Mouse (Mus musculus): ENCODE measurements at regions not wholly inside any gene's neighbourhood (a gene's known extent, or its start where the extent isn't known, plus 50 kb on each side); places are given as distances from the start of the nearest gene placed in this dataset.

DNA sequence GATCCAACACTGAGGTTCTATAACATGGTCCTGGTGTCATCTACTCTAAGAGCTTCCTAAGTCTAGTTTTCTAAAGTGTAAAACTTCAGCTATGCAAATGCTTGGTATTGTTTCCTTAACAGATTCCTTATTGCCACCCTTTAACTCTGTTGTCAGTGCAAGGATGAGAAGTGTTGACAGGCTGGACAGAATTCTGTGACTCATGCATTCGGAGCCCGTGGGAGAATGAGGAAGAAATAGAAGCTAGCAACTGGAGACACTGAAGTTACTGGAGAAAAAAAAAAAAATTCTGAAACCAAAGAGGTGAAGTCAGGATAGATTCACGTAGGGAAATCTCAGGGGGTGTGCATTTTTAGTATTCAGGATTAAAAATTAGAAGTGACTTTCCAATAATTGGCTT is 128.6 kb upstream of the Pum3 start:
- peak; percentile 67 for DNase-seq

DNA sequence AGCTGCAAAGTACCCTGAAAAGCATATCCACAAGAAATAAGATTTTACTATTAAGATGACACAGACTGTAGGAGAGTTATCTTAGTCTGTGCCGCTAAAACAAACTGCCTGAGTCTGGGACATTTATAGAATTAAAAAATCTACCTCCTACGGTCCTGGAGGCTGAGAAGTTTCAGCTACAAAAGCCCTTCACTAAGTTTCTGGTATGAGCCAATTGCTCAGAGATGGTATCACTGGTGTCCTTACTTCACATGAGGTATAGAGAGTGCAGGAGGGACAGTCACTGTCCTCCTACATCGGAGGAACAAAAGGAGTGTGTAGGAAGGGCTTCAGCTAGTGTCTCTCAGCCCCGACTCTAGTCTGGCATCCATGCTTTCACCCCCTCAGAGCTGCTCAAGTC is 127.1 kb upstream of the Pum3 start:
- DNase-seq = no peak

DNA sequence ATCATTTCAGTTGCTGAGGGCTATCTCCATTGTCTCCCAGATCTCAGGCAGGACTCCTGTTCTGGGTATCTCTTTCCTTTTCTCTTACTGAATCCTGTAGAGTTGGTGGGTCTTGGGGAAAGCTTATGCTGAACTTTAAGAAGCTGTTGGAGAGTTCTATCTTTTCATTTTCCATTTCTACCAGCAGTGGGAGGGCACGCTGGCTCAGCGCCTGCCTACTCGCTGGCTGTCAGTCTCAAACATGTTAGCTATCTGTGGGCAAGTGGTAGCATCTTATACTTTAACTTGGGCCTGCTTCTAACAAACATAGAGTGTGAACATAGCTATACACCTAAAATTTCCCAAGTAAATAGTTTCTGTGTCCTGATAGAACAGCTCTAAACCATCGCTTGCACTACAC is 125.2 kb upstream of the Pum3 start:
- peak; percentile 53 for DNase-seq

GRCm38 (mm10) chr19:27553266-27553665 is 123.6 kb upstream of the Pum3 start:
- DNase-seq = no peak

GRCm38 (mm10) chr19:27537746-27538145 is 108.1 kb upstream of the Pum3 start:
- DNase-seq = no peak

- no peak for DNase-seq
These were observed 107.4 kb upstream of the Pum3 start for GRCm38 (mm10) chr19:27537066-27537465.

GRCm38 (mm10) chr19:27527940-27528558 is 98.4 kb upstream of the Pum3 start:
- DNase-seq = no peak

DNA sequence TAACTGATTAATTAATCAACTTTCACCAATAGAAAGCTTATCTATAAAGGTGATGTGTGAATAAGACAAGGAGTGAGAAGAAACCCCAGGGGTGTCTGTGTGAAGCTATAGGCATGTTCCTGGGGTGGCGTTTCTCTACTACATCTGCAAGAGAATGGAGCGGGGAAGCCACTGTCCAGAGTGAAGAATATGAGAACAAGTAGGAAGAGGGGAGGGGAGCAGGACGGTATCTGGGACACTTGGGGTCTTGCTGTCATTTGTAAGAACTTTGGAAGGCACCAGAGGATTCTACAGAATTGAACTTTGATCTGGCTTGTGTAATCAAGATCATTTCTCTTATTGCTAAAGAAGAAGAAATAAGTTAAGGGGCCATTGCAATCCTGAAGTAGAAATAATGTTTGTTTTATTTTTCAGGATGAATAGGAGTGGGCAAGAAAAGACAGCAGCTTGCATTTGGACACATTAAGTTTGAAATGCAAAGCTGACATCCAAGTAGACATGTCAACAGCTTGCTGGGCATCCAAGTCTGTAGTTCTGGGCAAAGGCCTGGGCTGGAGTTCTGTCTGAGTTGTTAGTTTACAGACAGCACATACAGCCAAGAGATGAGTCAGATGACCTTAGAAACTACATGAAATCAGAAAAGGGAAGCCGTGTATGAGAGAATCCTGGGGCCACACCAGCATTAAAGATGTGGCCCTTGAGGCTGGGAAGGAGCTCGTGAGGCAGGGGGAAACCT is 89.9 kb upstream of the Pum3 start:
- no peak for DNase-seq

DNA sequence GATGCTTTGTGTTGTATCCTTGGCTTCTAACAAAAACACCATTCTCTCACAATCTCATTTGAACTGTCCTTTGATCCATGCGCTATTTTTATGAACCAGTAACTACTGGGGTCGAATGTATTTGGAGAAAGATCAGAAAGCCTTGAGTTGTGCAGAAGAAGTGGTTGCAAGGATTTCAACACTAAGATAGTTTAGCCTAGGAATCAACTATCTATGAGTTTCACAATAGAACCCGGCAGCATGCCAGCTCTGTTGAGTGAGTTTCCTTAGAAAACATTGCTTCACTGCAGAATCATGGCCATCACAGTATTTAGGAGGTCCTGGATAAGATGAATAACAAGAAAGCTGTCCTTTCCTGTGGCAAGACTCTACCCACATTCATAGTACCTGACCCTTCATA is 84.6 kb upstream of the Pum3 start:
- DNase-seq = no peak

- DNase-seq = no peak
These were observed 83.9 kb upstream of the Pum3 start for GRCm38 (mm10) chr19:27513535-27513934.

GRCm38 (mm10) chr19:27511340-27511739 is 81.7 kb upstream of the Pum3 start:
- no peak for DNase-seq

DNA sequence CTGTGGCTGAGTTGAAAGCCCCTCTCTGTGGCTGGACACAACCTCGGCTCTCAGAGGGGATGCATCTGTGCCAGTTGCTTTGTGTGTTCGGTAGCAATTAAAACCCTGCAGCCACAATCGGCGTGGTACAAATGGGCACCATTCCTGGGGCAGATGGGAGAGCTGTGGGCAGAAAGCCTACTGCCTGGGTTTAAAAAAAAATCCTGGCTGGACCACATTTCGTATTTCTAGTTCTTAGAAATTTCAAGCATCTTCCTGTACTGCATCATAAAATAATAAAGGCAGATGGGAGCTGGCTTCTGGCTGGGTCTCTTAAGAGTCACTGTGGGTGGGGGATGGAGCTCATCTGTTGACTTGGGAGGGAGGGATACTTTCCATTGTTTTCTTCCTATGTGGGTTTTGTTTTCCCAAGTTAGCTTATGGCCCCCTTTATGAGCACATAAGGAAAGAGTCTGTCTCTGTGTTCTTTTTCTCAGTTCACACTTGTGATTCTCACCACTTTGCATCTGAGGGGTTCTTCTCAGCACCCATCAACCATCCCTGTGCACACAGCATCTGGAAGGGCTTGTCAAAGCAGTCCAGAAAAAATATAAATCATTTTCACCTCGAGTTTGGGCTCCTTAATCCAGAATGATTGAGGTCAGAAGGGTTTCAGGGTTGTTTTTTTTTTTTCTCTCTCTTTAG is 80.5 kb upstream of the Pum3 start:
- DNase-seq = peak; percentile 70

DNA sequence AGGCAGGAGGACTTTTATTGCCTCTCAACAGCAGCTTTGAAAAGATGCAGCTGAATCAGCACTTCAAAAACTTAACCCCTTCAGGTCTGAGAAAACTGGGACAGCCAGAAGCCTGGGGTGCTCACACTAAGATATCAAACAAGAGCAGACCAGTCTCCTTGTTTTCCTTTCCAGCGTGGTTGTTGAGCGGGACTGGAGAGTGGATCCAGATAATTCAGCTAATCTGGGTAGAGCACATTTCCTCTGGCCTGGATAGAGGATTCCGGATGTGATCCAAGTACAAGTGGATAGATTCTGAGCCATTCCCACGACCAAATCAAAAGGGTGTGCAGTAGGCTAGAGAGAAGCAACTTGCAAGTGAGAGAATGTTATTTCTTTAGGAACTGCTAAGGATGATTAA is 68.7 kb upstream of the Pum3 start:
- DNase-seq = no peak

DNA sequence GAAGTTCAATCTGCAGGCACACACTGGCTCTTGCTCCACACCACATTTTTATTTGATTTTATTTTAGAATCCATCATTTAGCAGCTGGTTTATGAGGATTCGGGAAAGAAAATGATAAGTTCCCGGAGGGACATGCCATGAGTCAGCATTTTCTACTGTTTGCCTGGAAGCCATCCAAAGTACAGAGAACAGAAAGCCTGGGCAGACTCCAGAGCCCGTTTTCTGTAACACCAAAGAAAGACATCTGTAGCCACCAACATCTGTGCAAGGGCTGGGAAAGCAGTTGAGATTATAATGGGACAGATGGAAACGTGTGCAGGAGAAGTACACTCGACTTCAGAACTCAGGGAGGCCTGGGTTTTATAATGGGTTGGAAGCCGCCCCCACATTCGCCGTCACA is 62.8 kb upstream of the Pum3 start:
- peak; percentile 35 for DNase-seq

GRCm38 (mm10) chr19:27491873-27492272 is 62.2 kb upstream of the Pum3 start:
- no peak for DNase-seq

GRCm38 (mm10) chr19:27489053-27489452 is 59.4 kb upstream of the Pum3 start:
- DNase-seq = no peak

Data from right cerebral cortex, adult 18-20 months (tissue).